Mouse (Mus musculus) hindbrain, embryonic 14.5 days (tissue): ENCODE results near the gene Gm49395. TPM values are rescaled to one million over a fixed set of nuclear protein-coding genes. Genes with fewer than 3 reads are reported as not detected.

Experiments
- ATAC-seq: fragments of 200-750 bp; cut with Nextera tagmentation; 2 replicates; pipeline ENCODE4 v1.8.0; 2017; ENCODE audit warnings: moderate number of reproducible peaks, mild to moderate bottlenecking, moderate TSS enrichment, moderate library complexity; ENCODE audit not compliant: low FRiP score
- DNase-seq: peaks from one replicate; pipeline ENCODE4 v3.0.0-alpha.2; 2015; ENCODE audit warnings: low spot score
- H3K27ac ChIP-seq: fragments of 300-500 bp; sonication (generic); 2 replicates; pipeline ENCODE4 v1.5.1; 2014; ENCODE audit warnings: mild to moderate bottlenecking, moderate library complexity
- H3K27me3 ChIP-seq: fragments of 300-500 bp; sonication (generic); 2 replicates; pipeline ENCODE4 v1.6.1; 2014; ENCODE audit warnings: mild to moderate bottlenecking, low read length, mixed read lengths; ENCODE audit not compliant: control insufficient read depth, insufficient read depth
- H3K36me3 ChIP-seq: fragments of 300-500 bp; sonication (generic); replicated peaks from 2 replicates; pipeline ENCODE4 v1.6.1; 2014; ENCODE audit not compliant: control insufficient read depth, insufficient read depth
- H3K4me1 ChIP-seq: fragments of 300-500 bp; sonication (generic); replicated peaks from 2 replicates; pipeline ENCODE4 v1.6.1; 2014; ENCODE audit warnings: antibody characterized with exemption, low read length, mixed read lengths; ENCODE audit not compliant: control insufficient read depth, insufficient read depth
- H3K4me2 ChIP-seq: fragments of 300-500 bp; sonication (generic); replicated peaks from 2 replicates; pipeline ENCODE4 v1.6.1; 2014; ENCODE audit warnings: mild to moderate bottlenecking, moderate library complexity
- H3K4me3 ChIP-seq: fragments of 300-500 bp; sonication (generic); replicated peaks from 2 replicates; pipeline ENCODE4 v1.5.1; 2014; ENCODE audit warnings: mild to moderate bottlenecking, low read length
- H3K9ac ChIP-seq: fragments of 300-500 bp; sonication (generic); 2 replicates; pipeline ENCODE4 v1.6.1; 2014
- H3K9me3 ChIP-seq: fragments of 300-500 bp; sonication (generic); 2 replicates; pipeline ENCODE4 v1.6.1; 2016; ENCODE audit warnings: low read length; ENCODE audit not compliant: control insufficient read depth
- WGBS: fragments of 180-500 bp; shearing (Covaris S2); extraction: QIAGEN DNeasy Blood & Tissue Kit; methylation state at CpG from one replicate; pipeline ENCODE4 v1.1.7; 2014; 5-methylcytosine and 5-hydroxymethylcytosine counted together
- polyA plus RNA-seq: library from polyadenylated mRNA; unstranded; fragments of >200 nt; fragmentation: Nextera tagmentation; extraction: Ambion mirVana; gene quantifications from 2 replicates; pipeline ENCODE4 v1.2.1, GENCODE M21; 2014

Gm49395 gene
- polyA plus RNA-seq, 1 experiment from 2014 or later: 4.7 TPM

DNA sequence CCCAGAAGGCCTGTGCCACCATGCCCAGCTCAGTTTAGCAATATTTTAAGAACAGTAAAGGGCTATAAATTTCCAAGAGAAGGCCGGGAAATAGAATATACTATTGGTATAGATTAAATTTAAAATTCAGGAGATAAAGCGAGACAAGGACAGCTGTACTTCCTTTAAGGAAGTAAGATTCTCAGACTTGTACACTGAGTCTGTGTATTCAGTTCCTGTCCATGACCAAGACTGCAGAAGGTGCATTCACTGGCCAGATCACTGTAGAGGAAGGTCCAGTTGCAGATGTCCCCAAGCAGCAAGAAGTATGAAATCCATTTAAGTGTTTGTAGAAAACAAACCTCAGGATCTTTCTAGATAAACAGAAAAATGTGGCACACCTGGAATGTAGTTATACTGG lies 28.3 kb upstream of the Gm49395 start:
- no peaks in the 10 kb centered on the region for H3K27me3 ChIP-seq
- no peak overlapping the region for H3K9ac ChIP-seq
- ATAC-seq (no peak), DNase-seq (no peak)
- H3K9me3 ChIP-seq: no peaks in the 10 kb centered on the region
- H3K4me2 ChIP-seq: no peak overlapping the region
- no peak overlapping the region for H3K4me3 ChIP-seq
- 92% methylated on average over 2 of the region's 2 CpGs for WGBS
- no peaks in the 10 kb centered on the region for H3K4me1 ChIP-seq
- no peak overlapping the region for H3K27ac ChIP-seq
- H3K36me3 ChIP-seq: no peaks in the 10 kb centered on the region

DNA sequence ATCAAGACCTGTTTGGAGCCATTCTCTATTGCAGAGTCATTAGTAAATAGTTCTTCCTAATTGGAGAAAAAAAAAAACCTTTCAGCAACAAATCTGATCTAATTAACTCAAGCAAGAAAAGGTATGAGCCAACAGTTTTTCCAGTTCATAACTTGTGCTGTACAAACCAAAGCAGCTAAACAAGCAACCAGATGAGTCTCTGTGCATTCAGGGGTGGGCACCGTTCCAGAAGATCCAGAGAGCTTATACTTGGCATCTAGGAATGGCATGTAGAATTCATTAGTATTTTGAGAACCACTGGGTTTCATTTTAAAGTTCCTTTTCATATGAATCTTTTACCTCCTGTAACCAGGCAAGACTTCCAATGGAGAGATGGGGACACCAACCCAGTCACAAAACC lies 26.1 kb upstream of the Gm49395 start:
- DNase-seq (no peak), ATAC-seq (no peak)
- Histone ChIP-seq H3K9me3 (no peaks in the 10 kb centered on the region), H3K4me2 (no peak overlapping the region), H3K9ac (no peak overlapping the region), H3K4me3 (no peak overlapping the region), H3K4me1 (no peaks in the 10 kb centered on the region), H3K27ac (no peak overlapping the region), H3K27me3 (no peaks in the 10 kb centered on the region), H3K36me3 (no peaks in the 10 kb centered on the region)
- 97% methylated on average over 1 of the region's 1 CpGs for WGBS

DNA sequence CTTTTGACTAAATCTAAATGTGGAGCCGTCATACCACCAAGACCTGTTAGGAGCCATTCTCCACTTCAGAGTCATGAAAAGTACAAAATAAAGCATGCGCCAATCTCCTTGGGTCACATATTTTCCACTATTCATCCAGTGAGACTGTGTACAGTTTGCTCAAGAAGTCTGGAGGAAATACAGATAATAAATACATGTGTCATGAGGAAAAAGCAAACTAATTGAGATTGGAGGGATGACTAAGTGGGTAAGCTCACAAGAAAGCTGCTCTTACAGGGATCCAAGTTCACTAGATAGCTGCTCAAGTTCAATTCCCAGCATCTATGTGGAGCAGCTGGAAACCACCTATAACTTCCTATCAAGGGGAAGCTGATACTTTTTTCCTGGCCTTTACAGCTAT lies 24.8 kb upstream of the Gm49395 start:
- Histone ChIP-seq H3K9ac (no peak overlapping the region), H3K27ac (no peak overlapping the region), H3K4me1 (no peaks in the 10 kb centered on the region), H3K9me3 (no peaks in the 10 kb centered on the region), H3K27me3 (no peaks in the 10 kb centered on the region), H3K4me3 (no peak overlapping the region), H3K36me3 (no peaks in the 10 kb centered on the region), H3K4me2 (no peak overlapping the region)
- 99% methylated on average over 2 of the region's 2 CpGs for WGBS
- DNase-seq (no peak), ATAC-seq (no peak)

DNA sequence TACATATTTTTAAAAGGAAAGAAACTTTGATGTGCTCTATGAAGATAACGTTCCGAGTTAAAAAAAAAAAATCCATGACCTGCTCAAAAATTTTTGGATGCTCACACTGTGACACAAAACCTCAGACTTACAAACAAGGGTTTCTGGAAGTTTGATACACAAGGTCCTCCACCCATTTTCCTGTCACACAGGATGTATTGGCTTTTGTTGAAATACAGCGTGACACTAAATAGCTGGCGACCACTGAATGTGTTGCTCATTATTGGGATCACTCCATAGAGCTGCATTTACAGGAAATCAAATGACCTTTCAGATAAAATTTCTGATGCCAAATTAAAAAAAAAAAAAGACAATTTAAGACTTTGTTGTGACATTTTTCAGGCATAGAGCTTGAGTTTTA lies 23.4 kb upstream of the Gm49395 start:
- no peaks in the 10 kb centered on the region for H3K4me1 ChIP-seq
- DNase-seq (no peak), ATAC-seq (no peak)
- no peak overlapping the region for H3K4me2 ChIP-seq
- no peak overlapping the region for H3K9ac ChIP-seq
- no peaks in the 10 kb centered on the region for H3K9me3 ChIP-seq
- H3K27me3 ChIP-seq: no peaks in the 10 kb centered on the region
- no peak overlapping the region for H3K27ac ChIP-seq
- H3K36me3 ChIP-seq: no peaks in the 10 kb centered on the region
- WGBS: 87% methylated on average over 4 of the region's 4 CpGs
- H3K4me3 ChIP-seq: no peak overlapping the region

DNA sequence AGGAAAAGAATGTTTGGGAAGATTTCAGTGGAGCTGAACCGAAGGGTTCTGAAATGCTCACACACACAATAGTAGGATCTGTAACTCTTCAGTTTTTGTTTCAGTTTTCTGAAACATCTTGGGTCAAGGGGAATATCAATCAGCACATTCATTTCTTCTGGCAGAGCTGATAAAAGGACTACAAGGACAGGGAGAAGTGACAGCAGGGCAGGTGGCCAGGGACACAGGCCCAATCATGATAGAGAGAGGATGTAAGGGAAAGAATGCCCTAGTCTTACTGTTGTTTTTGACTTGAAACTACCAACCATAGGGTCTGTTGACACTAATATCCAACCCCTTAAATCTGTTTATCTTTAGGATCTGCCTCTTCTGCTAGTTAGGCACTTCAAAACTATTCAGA lies 22.8 kb upstream of the Gm49395 start:
- no peak for ATAC-seq
- H3K27ac ChIP-seq: no peak overlapping the region
- WGBS: 94% methylated on average over 1 of the region's 1 CpGs

DNA sequence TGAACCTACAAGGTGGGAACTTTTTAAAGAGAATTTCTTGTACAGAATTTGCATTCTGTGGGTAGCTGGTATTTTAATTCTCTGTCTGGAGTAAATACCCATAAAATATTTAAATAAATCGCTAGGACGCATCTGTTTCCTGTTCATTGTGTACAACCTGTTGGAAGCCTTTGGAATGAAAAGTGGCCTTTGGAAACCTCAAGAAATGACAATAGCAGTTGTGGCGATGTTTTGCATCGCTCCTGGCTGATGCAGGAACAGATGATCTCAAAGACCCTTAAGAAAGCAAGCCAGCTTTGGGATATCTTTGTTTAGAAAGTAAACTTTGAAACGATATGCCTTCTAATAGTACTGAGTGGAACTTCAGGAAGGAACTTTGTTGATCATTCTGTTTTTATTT lies 17.0 kb upstream of the Gm49395 start:
- Histone ChIP-seq H3K27me3 (no peaks in the 10 kb centered on the region), H3K4me2 (no peak overlapping the region), H3K9me3 (no peaks in the 10 kb centered on the region), H3K36me3 (no peaks in the 10 kb centered on the region), H3K9ac (no peak overlapping the region), H3K4me1 (no peaks in the 10 kb centered on the region), H3K4me3 (no peak overlapping the region), H3K27ac (no peak overlapping the region)
- 53% methylated on average over 5 of the region's 5 CpGs for WGBS
- ATAC-seq: no peak
- DNase-seq: no peak

More for the DNA sequence above, 22.8 kb upstream of the Gm49395 start:
- Histone ChIP-seq H3K9ac (no peak overlapping the region), H3K27me3 (no peaks in the 10 kb centered on the region), H3K4me2 (no peak overlapping the region), H3K9me3 (no peaks in the 10 kb centered on the region), H3K36me3 (no peaks in the 10 kb centered on the region), H3K4me3 (no peak overlapping the region), H3K4me1 (no peaks in the 10 kb centered on the region)
- DNase-seq: no peak

DNA sequence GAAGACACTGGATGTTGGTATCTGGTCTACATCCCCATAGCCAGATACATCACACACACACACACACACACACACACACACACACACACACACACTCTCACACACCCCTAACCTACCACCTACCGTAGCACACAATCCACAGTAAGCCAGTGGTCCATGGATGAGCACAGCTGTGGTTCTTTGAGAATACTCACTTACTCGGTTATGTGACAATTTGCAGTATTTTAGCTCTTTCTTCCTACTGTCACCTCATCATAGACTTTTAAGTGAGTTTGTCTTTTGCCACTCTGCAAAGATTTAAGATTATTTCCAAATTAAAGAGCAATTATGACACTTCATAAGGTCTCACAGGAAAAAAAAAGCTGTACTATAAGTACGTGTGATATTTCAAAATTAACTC lies 16.5 kb upstream of the Gm49395 start:
- H3K9ac ChIP-seq: no peak overlapping the region
- H3K9me3 ChIP-seq: no peaks in the 10 kb centered on the region
- DNase-seq (no peak), ATAC-seq (no peak)
- no peaks in the 10 kb centered on the region for H3K36me3 ChIP-seq
- 86% methylated on average over 3 of the region's 3 CpGs for WGBS
- H3K4me2 ChIP-seq: no peak overlapping the region
- H3K27ac ChIP-seq: no peak overlapping the region
- no peaks in the 10 kb centered on the region for H3K4me1 ChIP-seq
- H3K4me3 ChIP-seq: no peak overlapping the region
- H3K27me3 ChIP-seq: no peaks in the 10 kb centered on the region

DNA sequence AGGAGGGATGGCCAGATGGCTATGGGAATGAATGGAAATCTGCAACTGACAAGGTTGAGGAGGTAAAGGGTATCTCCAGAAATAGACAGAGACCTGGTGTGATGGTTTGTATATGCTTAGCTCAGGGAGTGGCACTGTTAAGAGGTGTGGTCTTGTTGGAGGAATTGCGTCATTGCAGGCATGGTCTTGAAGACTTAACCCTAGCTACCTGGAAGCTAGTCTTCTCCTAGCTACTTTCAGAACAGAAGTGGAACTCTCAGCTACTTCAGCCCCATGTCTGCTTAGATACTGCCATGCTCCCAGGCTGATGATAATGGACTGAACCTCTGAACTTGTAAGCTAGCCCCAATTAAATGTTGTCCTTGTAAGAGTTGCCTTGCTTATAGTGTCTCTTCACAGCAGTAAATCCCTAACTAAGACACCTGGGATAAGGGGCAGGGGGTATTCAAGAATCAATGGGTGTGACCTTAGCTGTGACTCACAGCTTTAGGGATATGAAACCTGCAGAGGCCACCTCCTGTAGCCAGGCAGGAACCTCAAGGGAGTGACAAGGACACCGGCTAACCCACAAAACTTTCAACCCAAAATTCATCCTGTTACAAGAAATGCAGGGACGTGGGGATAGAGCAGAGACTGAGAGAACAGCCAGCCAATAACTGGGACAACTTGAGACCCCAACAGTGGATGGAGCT lies 15.4 kb upstream of the Gm49395 start:
- no peak overlapping the region for H3K9ac ChIP-seq
- no peaks in the 10 kb centered on the region for H3K27me3 ChIP-seq
- WGBS: 96% methylated on average over 3 of the region's 3 CpGs
- no peaks in the 10 kb centered on the region for H3K9me3 ChIP-seq
- ATAC-seq (no peak), DNase-seq (no peak)
- no peaks in the 10 kb centered on the region for H3K4me1 ChIP-seq
- no peak overlapping the region for H3K4me2 ChIP-seq
- no peak overlapping the region for H3K4me3 ChIP-seq
- no peak overlapping the region for H3K27ac ChIP-seq
- no peaks in the 10 kb centered on the region for H3K36me3 ChIP-seq

DNA sequence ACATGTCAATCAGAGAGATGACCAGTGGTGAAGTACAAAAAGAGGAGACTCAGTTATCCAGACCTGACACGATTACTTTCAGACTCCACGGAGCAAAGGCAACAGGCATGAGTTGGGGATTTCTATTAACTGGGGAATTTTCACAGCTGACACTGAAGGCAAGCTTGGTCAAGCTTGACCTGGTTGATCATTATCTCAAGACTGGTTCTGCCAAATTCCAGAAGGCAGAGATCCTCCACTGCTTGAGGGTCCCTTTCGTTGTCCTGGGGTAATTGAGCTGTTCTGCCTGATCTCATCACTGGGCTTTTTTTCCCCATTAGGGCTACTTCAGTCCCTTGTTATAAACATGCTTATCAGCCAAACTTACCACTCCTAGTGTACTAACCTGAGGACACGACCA lies 7.9 kb upstream of the Gm49395 start:
- ATAC-seq: no peak
- no peak overlapping the region for H3K4me3 ChIP-seq
- no peak overlapping the region for H3K27ac ChIP-seq
- H3K4me2 ChIP-seq: no peak overlapping the region
- H3K36me3 ChIP-seq: no peaks in the 10 kb centered on the region
- no peaks in the 10 kb centered on the region for H3K27me3 ChIP-seq
- H3K4me1 ChIP-seq: no peaks in the 10 kb centered on the region
- 79% methylated on average over 4 of the region's 4 CpGs for WGBS
- no peaks in the 10 kb centered on the region for H3K9me3 ChIP-seq
- no peak for DNase-seq
- no peak overlapping the region for H3K9ac ChIP-seq

DNA sequence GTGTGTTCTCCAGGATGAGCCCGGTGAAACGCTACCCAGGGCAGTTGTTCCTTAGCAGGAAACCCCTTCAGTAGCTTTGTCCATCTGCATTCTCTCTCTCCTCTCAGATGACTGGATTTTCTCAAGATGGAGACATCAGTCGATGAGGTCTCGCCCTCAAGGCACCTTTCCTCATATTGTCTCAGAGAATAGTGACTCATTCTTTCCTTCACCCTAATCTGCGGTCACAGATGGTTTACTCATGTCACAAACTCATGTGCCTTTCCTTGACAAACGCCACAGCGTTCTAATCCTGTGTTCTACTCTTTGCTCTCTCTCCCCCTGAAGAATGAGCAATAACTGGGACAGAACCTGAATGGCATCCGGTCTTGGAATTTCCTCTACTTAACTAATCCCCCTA lies 5.7 kb upstream of the Gm49395 start:
- no peak overlapping the region for H3K4me2 ChIP-seq
- H3K9ac ChIP-seq: no peak overlapping the region
- H3K27me3 ChIP-seq: no peaks in the 10 kb centered on the region
- no peaks in the 10 kb centered on the region for H3K4me1 ChIP-seq
- ATAC-seq (no peak), DNase-seq (no peak)
- 0 out of 2 replicates have a peak, but pooled peaks cover 3% of the 10 kb centered on the region for H3K9me3 ChIP-seq
- no peak overlapping the region for H3K27ac ChIP-seq
- WGBS: 89% methylated on average over 8 of the region's 8 CpGs
- H3K36me3 ChIP-seq: no peaks in the 10 kb centered on the region
- H3K4me3 ChIP-seq: no peak overlapping the region
